Mouse (Mus musculus) midbrain, embryonic 14.5 days (tissue): ENCODE results near the gene Ccr1l1. TPM values are rescaled to one million over a fixed set of nuclear protein-coding genes. Genes with fewer than 3 reads are reported as not detected.
"Not testable (repeated sequence)": the region's sequence is repeated elsewhere in the genome, so short reads cannot be mapped to it uniquely, and the experiment has no call there.

ENCODE experiments used
- ATAC-seq: fragments of 200-750 bp; cut with Nextera tagmentation; 2 replicates; pipeline ENCODE4 v1.8.0; 2017; ENCODE audit warnings: moderate number of reproducible peaks, moderate library complexity; ENCODE audit not compliant: low FRiP score, low TSS enrichment
- DNase-seq: peaks from one replicate; pipeline ENCODE4 v3.0.0-alpha.2; 2015
- H3K27ac ChIP-seq: fragments of 300-500 bp; sonication (generic); replicated peaks from 2 replicates; pipeline ENCODE4 v1.5.1; 2014; ENCODE audit warnings: mild to moderate bottlenecking, low read depth, low read length, moderate library complexity
- H3K27me3 ChIP-seq: fragments of 300-500 bp; sonication (generic); 2 replicates; pipeline ENCODE4 v1.6.1; 2014; ENCODE audit warnings: low read length, control low read depth, mixed read lengths; ENCODE audit not compliant: control insufficient read depth, insufficient read depth
- H3K36me3 ChIP-seq: fragments of 300-500 bp; sonication (generic); 2 replicates; pipeline ENCODE4 v1.6.1; 2014; ENCODE audit warnings: low read length, control low read depth; ENCODE audit not compliant: control insufficient read depth, insufficient read depth
- H3K4me1 ChIP-seq: fragments of 300-500 bp; sonication (generic); 2 replicates; pipeline ENCODE4 v1.6.1; 2014; ENCODE audit warnings: mild to moderate bottlenecking, antibody characterized with exemption, low read length, control low read depth; ENCODE audit not compliant: control insufficient read depth, insufficient read depth
- H3K4me2 ChIP-seq: fragments of 300-500 bp; sonication (generic); 2 replicates; pipeline ENCODE4 v1.6.1; 2014; ENCODE audit warnings: mild to moderate bottlenecking, low read length, moderate library complexity
- H3K4me3 ChIP-seq: fragments of 300-500 bp; sonication (generic); replicated peaks from 2 replicates; pipeline ENCODE4 v1.5.1; 2014; ENCODE audit warnings: low read depth, low read length
- H3K9ac ChIP-seq: fragments of 300-500 bp; sonication (generic); replicated peaks from 2 replicates; pipeline ENCODE4 v1.6.1; 2014; ENCODE audit warnings: mild to moderate bottlenecking, low read length, moderate library complexity
- H3K9me3 ChIP-seq: fragments of 300-500 bp; sonication (generic); 2 replicates; pipeline ENCODE4 v1.6.1; 2016; ENCODE audit warnings: low read length, control low read depth, mixed read lengths; ENCODE audit not compliant: control insufficient read depth
- WGBS: fragments of 180-500 bp; shearing (Covaris S2); extraction: QIAGEN DNeasy Blood & Tissue Kit; methylation state at CpG from one replicate; pipeline ENCODE4 v1.1.7; 2014; 5-methylcytosine and 5-hydroxymethylcytosine counted together
- polyA plus RNA-seq: library from polyadenylated mRNA; unstranded; fragments of >200 nt; fragmentation: Nextera tagmentation; extraction: Ambion mirVana; gene quantifications from 2 replicates; pipeline ENCODE4 v1.2.1, GENCODE M21; 2014

The Ccr1l1 gene
- polyA plus RNA-seq, 1 experiment from 2014 or later: not detected

DNA sequence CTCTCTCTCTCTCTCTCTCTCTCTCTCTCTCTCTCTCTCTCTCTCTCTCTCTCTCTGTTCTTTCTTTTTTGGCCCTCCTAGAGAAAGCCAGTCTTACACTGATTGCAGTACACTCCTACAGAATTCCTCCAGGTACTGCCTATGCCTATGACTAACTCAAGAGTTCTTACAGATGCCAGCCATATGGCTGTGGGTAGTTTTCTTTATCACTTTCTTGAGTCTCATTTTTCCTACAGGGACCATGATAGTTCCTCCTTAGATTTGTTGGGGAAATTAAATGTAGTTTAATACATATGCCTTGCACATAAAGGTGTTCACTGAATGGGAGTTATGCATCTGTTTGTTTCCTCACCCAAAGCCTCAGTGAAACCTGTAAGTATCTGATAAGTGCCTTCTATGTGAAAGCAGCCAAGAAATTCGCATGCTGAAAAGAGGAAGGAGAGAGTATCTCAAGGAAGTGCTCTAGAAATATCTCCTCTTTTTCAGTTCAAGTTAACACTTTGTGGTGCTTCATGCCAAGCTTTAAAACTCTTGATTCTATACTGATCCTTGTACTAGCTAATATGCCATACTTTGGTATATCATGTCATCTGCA lies 13.2 kb upstream of the Ccr1l1 start:
- no peak for ATAC-seq
- 62% methylated on average over 1 of the region's 1 CpGs for WGBS

DNA sequence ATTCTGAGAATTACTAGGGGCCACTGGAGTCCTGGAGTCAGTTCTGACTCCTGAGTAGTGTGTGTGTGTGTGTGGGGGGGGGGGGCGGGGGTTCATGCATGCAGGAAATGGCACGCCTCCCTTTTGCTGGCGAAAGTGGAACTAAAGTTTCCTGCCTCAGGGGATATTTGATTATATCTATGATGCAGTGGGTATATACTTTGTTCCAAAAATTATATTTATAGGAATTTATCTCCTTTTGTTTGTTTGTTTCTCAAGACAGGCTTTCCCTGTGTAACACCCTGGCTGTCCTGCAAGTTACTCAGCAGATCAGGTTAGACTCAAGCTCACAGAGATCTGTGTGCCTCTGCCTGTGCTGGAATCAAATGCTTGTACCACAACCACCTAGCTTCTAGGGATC lies 11.5 kb upstream of the Ccr1l1 start:
- no peaks in the 10 kb centered on the region for H3K9me3 ChIP-seq
- no peak for ATAC-seq
- 96% methylated on average over 3 of the region's 3 CpGs for WGBS

More for the DNA sequence above, 13.2 kb upstream of the Ccr1l1 start:
- no peak overlapping the region for H3K4me3 ChIP-seq
- H3K27ac ChIP-seq: no peak overlapping the region
- no peaks in the 10 kb centered on the region for H3K36me3 ChIP-seq
- H3K4me2 ChIP-seq: no peak overlapping the region
- no peaks in the 10 kb centered on the region for H3K27me3 ChIP-seq
- H3K4me1 ChIP-seq: no peaks in the 10 kb centered on the region
- DNase-seq: no peak
- H3K9ac ChIP-seq: no peak overlapping the region
- no peaks in the 10 kb centered on the region for H3K9me3 ChIP-seq

GRCm38 (mm10) chr9:123986217-123986616 lies 8.0 kb upstream of the Ccr1l1 start:
- H3K27ac ChIP-seq: no peak overlapping the region
- DNase-seq (no peak), ATAC-seq (no peak)
- H3K9me3 ChIP-seq: no peaks in the 10 kb centered on the region
- 88% methylated on average over 2 of the region's 2 CpGs for WGBS
- H3K4me3 ChIP-seq: no peak overlapping the region
- no peak overlapping the region for H3K9ac ChIP-seq
- H3K27me3 ChIP-seq: no peaks in the 10 kb centered on the region
- no peak overlapping the region for H3K4me2 ChIP-seq
- H3K4me1 ChIP-seq: no peaks in the 10 kb centered on the region
- H3K36me3 ChIP-seq: no peaks in the 10 kb centered on the region

More for the DNA sequence above, 11.5 kb upstream of the Ccr1l1 start:
- Histone ChIP-seq H3K4me2 (no peak overlapping the region), H3K9ac (no peak overlapping the region), H3K27me3 (no peaks in the 10 kb centered on the region), H3K4me1 (no peaks in the 10 kb centered on the region), H3K27ac (no peak overlapping the region), H3K4me3 (no peak overlapping the region), H3K36me3 (no peaks in the 10 kb centered on the region)
- DNase-seq: no peak

DNA sequence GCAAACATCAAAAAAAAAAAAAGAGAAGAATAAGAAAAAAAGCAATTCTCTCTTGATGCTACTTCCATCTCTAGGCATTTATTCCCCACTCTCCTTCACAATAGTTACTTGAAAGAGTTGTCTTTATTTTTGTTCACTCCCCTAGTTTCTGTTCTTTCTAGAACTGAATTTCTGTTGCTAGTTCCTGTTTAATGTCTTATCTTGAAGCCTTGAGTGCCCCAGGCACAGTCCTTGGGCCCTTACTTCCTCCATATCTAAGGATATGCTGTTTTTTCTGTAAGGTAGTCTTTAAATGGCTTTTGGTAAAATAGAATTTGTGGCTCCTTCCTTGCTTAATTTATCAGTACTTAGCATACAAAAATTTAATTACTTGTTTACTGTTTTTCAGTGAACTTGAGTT lies 6.7 kb upstream of the Ccr1l1 start:
- no peak overlapping the region for H3K4me2 ChIP-seq
- H3K9ac ChIP-seq: no peak overlapping the region
- H3K36me3 ChIP-seq: no peaks in the 10 kb centered on the region
- H3K4me3 ChIP-seq: no peak overlapping the region
- DNase-seq: no peak
- no peak for ATAC-seq
- no peaks in the 10 kb centered on the region for H3K9me3 ChIP-seq
- H3K27ac ChIP-seq: no peak overlapping the region
- H3K4me1 ChIP-seq: no peaks in the 10 kb centered on the region
- H3K27me3 ChIP-seq: no peaks in the 10 kb centered on the region

- Histone ChIP-seq H3K36me3 (no peaks in the 10 kb centered on the region), H3K9ac (no peak overlapping the region), H3K9me3 (no peaks in the 10 kb centered on the region), H3K4me2 (no peak overlapping the region), H3K27me3 (no peaks in the 10 kb centered on the region), H3K4me1 (no peaks in the 10 kb centered on the region), H3K27ac (no peak overlapping the region), H3K4me3 (no peak overlapping the region)
- no peak for DNase-seq
- 91% methylated on average over 1 of the region's 1 CpGs for WGBS
- ATAC-seq: no peak
Measured at GRCm38 (mm10) chr9:123982720-123983119, 4.5 kb upstream of the Ccr1l1 start.

DNA sequence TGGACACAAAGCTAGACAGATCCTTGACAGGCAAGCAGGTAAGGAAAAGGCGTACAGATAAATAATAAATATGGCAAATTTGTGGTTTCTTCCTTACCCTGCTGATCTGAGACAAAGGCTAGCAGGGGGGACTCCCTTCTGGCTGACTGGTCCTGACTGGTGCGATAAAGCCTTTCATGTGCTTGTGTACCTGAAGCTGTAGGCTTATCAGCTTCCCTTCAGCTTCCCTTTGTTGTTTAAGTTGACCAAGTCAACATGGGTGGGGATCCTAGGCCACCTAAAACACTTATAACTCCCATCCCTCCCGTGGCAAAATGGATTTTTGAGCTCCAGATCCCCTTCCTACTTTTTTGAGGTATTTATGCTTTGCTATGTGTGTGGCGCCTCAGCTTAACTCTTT lies 3.7 kb upstream of the Ccr1l1 start:
- Histone ChIP-seq H3K9me3 (no peaks in the 10 kb centered on the region), H3K36me3 (no peaks in the 10 kb centered on the region), H3K4me1 (no peaks in the 10 kb centered on the region), H3K9ac (no peak overlapping the region), H3K27ac (no peak overlapping the region), H3K4me2 (no peak overlapping the region), H3K27me3 (no peaks in the 10 kb centered on the region), H3K4me3 (no peak overlapping the region)
- no peak for DNase-seq
- 79% methylated on average over 4 of the region's 4 CpGs for WGBS
- ATAC-seq: no peak

- H3K27me3 ChIP-seq, H3K4me2 ChIP-seq, DNase-seq, H3K9me3 ChIP-seq, H3K36me3 ChIP-seq, H3K4me1 ChIP-seq, ATAC-seq, H3K9ac ChIP-seq, H3K4me3 ChIP-seq, H3K27ac ChIP-seq: not testable (repeated sequence)
- no CpG with 5 or more reads among the region's 3 CpGs for WGBS
Measured at GRCm38 (mm10) chr9:123980858-123981475, 2.8 kb upstream of the Ccr1l1 start.

DNA sequence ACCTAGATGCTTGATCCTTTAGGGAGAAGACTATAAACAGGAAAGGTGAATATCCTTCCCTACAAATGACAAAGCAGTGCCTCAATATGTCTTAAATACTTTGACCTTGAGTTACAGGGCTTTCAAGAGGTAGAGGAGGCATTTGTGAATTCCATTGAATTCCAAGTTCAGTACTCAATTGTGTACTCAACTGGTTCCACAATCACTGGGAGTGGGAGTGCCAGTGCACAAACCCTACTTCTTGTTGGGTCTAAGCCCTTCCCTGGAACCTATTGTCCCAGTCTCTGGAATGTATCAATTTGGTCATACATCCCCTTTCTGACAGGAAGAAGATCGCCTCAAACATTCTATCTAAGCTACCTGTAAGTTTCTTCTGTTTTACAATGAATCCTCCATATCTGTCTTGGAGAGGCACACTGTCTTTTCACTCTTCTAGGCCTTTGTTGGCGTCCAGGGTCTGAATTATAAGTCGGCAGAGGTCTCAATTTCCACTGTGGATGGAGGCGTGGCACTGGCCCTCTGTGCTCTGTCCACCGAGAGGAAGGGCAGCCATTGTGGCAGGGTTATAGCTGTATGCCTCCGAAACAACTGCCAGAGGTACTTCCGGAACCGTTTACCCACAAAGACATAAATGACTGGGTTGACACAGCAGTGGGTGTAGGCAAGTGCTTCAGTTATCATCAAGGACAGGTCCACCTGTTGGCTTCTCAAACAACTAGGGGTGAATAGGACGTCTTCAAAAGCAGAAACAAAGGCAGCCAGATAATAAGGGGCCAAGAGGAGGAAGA lies 1.1 kb downstream of the Ccr1l1 start:
- Histone ChIP-seq H3K27ac (no peak overlapping the region), H3K4me2 (no peak overlapping the region), H3K4me1 (no peaks in the 10 kb centered on the region), H3K9me3 (no peaks in the 10 kb centered on the region), H3K4me3 (no peak overlapping the region), H3K36me3 (no peaks in the 10 kb centered on the region), H3K27me3 (no peaks in the 10 kb centered on the region), H3K9ac (no peak overlapping the region)
- no peak for DNase-seq
- no peak for ATAC-seq
- 81% methylated on average over 9 of the region's 9 CpGs for WGBS

- Histone ChIP-seq H3K4me2 (no peak overlapping the region), H3K9me3 (no peaks in the 10 kb centered on the region), H3K9ac (no peak overlapping the region), H3K4me3 (no peak overlapping the region), H3K36me3 (no peaks in the 10 kb centered on the region), H3K4me1 (no peaks in the 10 kb centered on the region), H3K27me3 (no peaks in the 10 kb centered on the region), H3K27ac (no peak overlapping the region)
- DNase-seq (no peak), ATAC-seq (no peak)
- 71% methylated on average over 2 of the region's 2 CpGs for WGBS
Measured at GRCm38 (mm10) chr9:123975630-123976029, 2.6 kb downstream of the Ccr1l1 start.
